Mouse (Mus musculus): ENCODE data around the gene Dusp23. TPM values are rescaled to one million over a fixed set of nuclear protein-coding genes. Genes with fewer than 3 reads are reported as not detected.

Dusp23 gene
- total RNA-seq, 1 experiment, result 0.13 TPM

- in situ Hi-C loops (cut with MboI; ENCODE audit: low sequenced_read_pairs in 2 of 2, unreplicated experiment in 2 of 2), result no loop called here
- no peak for DNase-seq (ENCODE audit: low read depth, low spot score)
- Histone ChIP-seq H3K9ac (ENCODE audit: insufficient read depth, low read depth, low read length, poor library complexity, severe bottlenecking) (no peak overlapping the region), H3K27ac (ENCODE audit: insufficient read depth, low read depth, low read length, poor library complexity, severe bottlenecking) (no peak overlapping the region), H3K9me3 (ENCODE audit: control insufficient read depth, insufficient read depth, low read depth, low read length) (no peaks in the 10 kb centered on the region), H3K4me3 (ENCODE audit: insufficient read depth in 1 of 2, low read depth in 1 of 2, low read length in 2 of 2, poor library complexity in 1 of 2, severe bottlenecking in 1 of 2) (no peak overlapping the region), H3K4me1 (ENCODE audit: control insufficient read depth in 2 of 2, insufficient read depth in 2 of 2, low read length in 2 of 2, poor library complexity in 1 of 2) (0 out of 4 replicates have a peak, but pooled peaks cover 0 to 1% of the 10 kb centered on the region in 2 experiments), H3K36me3 (ENCODE audit: control insufficient read depth, insufficient read depth, low read length, poor library complexity, severe bottlenecking) (no peaks in the 10 kb centered on the region)
- TF ChIP-seq MAFK (IDR thresholded peaks at IDR 0.05; ENCODE audit: insufficient read depth, low read depth, low read length), result no peak
- TF ChIP-seq ZC3H11A (IDR thresholded peaks at IDR 0.05; ENCODE audit: borderline replicate concordance, low read depth, low read length), result no peak
- no peak for TF ChIP-seq CHD2 (IDR thresholded peaks at IDR 0.05; ENCODE audit: low read depth, low read length)
- TF ChIP-seq HCFC1 (IDR thresholded peaks at IDR 0.05; ENCODE audit: borderline replicate concordance, insufficient read depth, low read length), result no peak
- no peak for TF ChIP-seq ZNF384 (IDR thresholded peaks at IDR 0.05; ENCODE audit: low read depth, low read length)
Measured at GRCm38 (mm10) chr1:172617365-172618076, 15.2 kb downstream of the Dusp23 start.

GRCm38 (mm10) chr1:172616537-172617300 is 16.0 kb downstream of the Dusp23 start:
- no peaks in the 10 kb centered on the region for H3K36me3 ChIP-seq (ENCODE audit: control insufficient read depth, insufficient read depth, low read length, poor library complexity, severe bottlenecking)
- DNase-seq (ENCODE audit: low read depth, low spot score), result no peak
- H3K9me3 ChIP-seq (ENCODE audit: control insufficient read depth, insufficient read depth, low read depth, low read length), result no peaks in the 10 kb centered on the region
- 0 out of 4 replicates have a peak, but pooled peaks cover 0 to 1% of the 10 kb centered on the region in 2 experiments for H3K4me1 ChIP-seq (ENCODE audit: control insufficient read depth in 2 of 2, insufficient read depth in 2 of 2, low read length in 2 of 2, poor library complexity in 1 of 2)
- no peak overlapping the region for H3K27ac ChIP-seq (ENCODE audit: insufficient read depth, low read depth, low read length, poor library complexity, severe bottlenecking)
- in situ Hi-C loops (cut with MboI; ENCODE audit: low sequenced_read_pairs in 2 of 2, unreplicated experiment in 2 of 2), result no loop called here
- no peak for TF ChIP-seq MAFK (IDR thresholded peaks at IDR 0.05; ENCODE audit: insufficient read depth, low read depth, low read length)
- no peak for TF ChIP-seq CHD2 (IDR thresholded peaks at IDR 0.05; ENCODE audit: low read depth, low read length)
- TF ChIP-seq ZNF384 (IDR thresholded peaks at IDR 0.05; ENCODE audit: low read depth, low read length), result no peak
- TF ChIP-seq ZC3H11A (IDR thresholded peaks at IDR 0.05; ENCODE audit: borderline replicate concordance, low read depth, low read length), result no peak
- no peak overlapping the region for H3K9ac ChIP-seq (ENCODE audit: insufficient read depth, low read depth, low read length, poor library complexity, severe bottlenecking)
- H3K4me3 ChIP-seq (ENCODE audit: insufficient read depth in 1 of 2, low read depth in 1 of 2, low read length in 2 of 2, poor library complexity in 1 of 2, severe bottlenecking in 1 of 2), result no peak overlapping the region

DNA sequence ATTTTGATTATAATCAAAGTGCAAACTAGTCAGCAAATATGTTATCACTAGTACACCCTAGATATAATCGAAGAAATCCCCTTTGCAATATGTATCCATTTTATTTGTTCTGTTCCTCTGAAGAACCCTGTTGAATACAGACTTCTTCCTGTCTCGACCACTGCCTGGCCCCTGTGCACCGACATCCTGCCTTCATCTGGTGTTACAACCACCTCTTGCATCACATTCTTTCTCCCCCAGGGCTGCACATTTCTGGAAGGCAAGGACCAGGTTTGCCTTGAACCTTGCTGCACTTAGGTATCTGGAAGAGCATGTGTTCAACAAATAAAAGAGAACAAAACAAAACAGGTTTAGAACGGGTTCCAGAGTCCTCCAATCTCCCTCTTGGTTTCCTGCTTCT is 17.4 kb downstream of the Dusp23 start:
- Histone ChIP-seq H3K9ac (ENCODE audit: insufficient read depth, low read depth, low read length, poor library complexity, severe bottlenecking) (no peak overlapping the region), H3K4me3 (ENCODE audit: insufficient read depth in 1 of 2, low read depth in 1 of 2, low read length in 2 of 2, poor library complexity in 1 of 2, severe bottlenecking in 1 of 2) (no peak overlapping the region), H3K4me1 (ENCODE audit: control insufficient read depth in 2 of 2, insufficient read depth in 2 of 2, low read length in 2 of 2, poor library complexity in 1 of 2) (0 out of 4 replicates have a peak, but pooled peaks cover 0 to 1% of the 10 kb centered on the region in 2 experiments), H3K36me3 (ENCODE audit: control insufficient read depth, insufficient read depth, low read length, poor library complexity, severe bottlenecking) (no peaks in the 10 kb centered on the region), H3K9me3 (ENCODE audit: control insufficient read depth, insufficient read depth, low read depth, low read length) (no peaks in the 10 kb centered on the region), H3K27ac (ENCODE audit: insufficient read depth, low read depth, low read length, poor library complexity, severe bottlenecking) (no peak overlapping the region)
- in situ Hi-C loops (cut with MboI; ENCODE audit: low sequenced_read_pairs in 2 of 2, unreplicated experiment in 2 of 2), result no loop called here
- no peak for DNase-seq (ENCODE audit: low read depth, low spot score)
- TF ChIP-seq MAFK (IDR thresholded peaks at IDR 0.05; ENCODE audit: insufficient read depth, low read depth, low read length), result no peak
- TF ChIP-seq ZNF384 (IDR thresholded peaks at IDR 0.05; ENCODE audit: low read depth, low read length), result no peak
- TF ChIP-seq HCFC1 (IDR thresholded peaks at IDR 0.05; ENCODE audit: borderline replicate concordance, insufficient read depth, low read length), result no peak
- TF ChIP-seq CHD2 (IDR thresholded peaks at IDR 0.05; ENCODE audit: low read depth, low read length), result no peak
- TF ChIP-seq ZC3H11A (IDR thresholded peaks at IDR 0.05; ENCODE audit: borderline replicate concordance, low read depth, low read length), result no peak

GRCm38 (mm10) chr1:172614654-172615053 is 18.1 kb downstream of the Dusp23 start:
- DNase-seq (ENCODE audit: low read depth, low spot score), result no peak
- no peaks in the 10 kb centered on the region for H3K36me3 ChIP-seq (ENCODE audit: control insufficient read depth, insufficient read depth, low read length, poor library complexity, severe bottlenecking)
- in situ Hi-C loops (cut with MboI; ENCODE audit: low sequenced_read_pairs in 2 of 2, unreplicated experiment in 2 of 2), result no loop called here
- H3K9me3 ChIP-seq (ENCODE audit: control insufficient read depth, insufficient read depth, low read depth, low read length), result no peaks in the 10 kb centered on the region
- no peak overlapping the region for H3K9ac ChIP-seq (ENCODE audit: insufficient read depth, low read depth, low read length, poor library complexity, severe bottlenecking)
- no peak overlapping the region for H3K4me3 ChIP-seq (ENCODE audit: insufficient read depth in 1 of 2, low read depth in 1 of 2, low read length in 2 of 2, poor library complexity in 1 of 2, severe bottlenecking in 1 of 2)
- 0 out of 4 replicates have a peak, but pooled peaks cover 0 to 1% of the 10 kb centered on the region in 2 experiments for H3K4me1 ChIP-seq (ENCODE audit: control insufficient read depth in 2 of 2, insufficient read depth in 2 of 2, low read length in 2 of 2, poor library complexity in 1 of 2)
- TF ChIP-seq MAFK (IDR thresholded peaks at IDR 0.05; ENCODE audit: insufficient read depth, low read depth, low read length), result no peak
- no peak for TF ChIP-seq CHD2 (IDR thresholded peaks at IDR 0.05; ENCODE audit: low read depth, low read length)
- TF ChIP-seq HCFC1 (IDR thresholded peaks at IDR 0.05; ENCODE audit: borderline replicate concordance, insufficient read depth, low read length), result no peak
- TF ChIP-seq ZC3H11A (IDR thresholded peaks at IDR 0.05; ENCODE audit: borderline replicate concordance, low read depth, low read length), result no peak
- no peak for TF ChIP-seq ZNF384 (IDR thresholded peaks at IDR 0.05; ENCODE audit: low read depth, low read length)
- H3K27ac ChIP-seq (ENCODE audit: insufficient read depth, low read depth, low read length, poor library complexity, severe bottlenecking), result no peak overlapping the region

Measured in ES-E14 (cell line).